Mouse (Mus musculus): Measurements from ENCODE around the gene Tfpt.

GRCm38 (mm10) chr7:3611006-3611405 lies 18.7 kb downstream of the Tfpt start:
- TF ChIP-seq CTCF (IDR thresholded peaks at IDR 0.05; ENCODE audit: insufficient read depth, low read depth, low read length) (no peak), POLR2A (IDR thresholded peaks at IDR 0.05; ENCODE audit: insufficient read depth, low read depth, low read length) (no peak)

Measured in olfactory bulb, adult 2 months (tissue).